Mouse (Mus musculus): Measurements from ENCODE around the gene Psmd12.
"Not testable (repeated sequence)": the region's sequence is repeated elsewhere in the genome, so short reads cannot be mapped to it uniquely, and the experiment has no call there.

Psmd12 gene

GRCm38 (mm10) chr11:107462478-107462877, 16.8 kb upstream of the Psmd12 start:
- DNase-seq (ENCODE audit: low spot score): no peak

GRCm38 (mm10) chr11:107463251-107463681, 16.0 kb upstream of the Psmd12 start:
- no peak for DNase-seq (ENCODE audit: low spot score)

- DNase-seq (ENCODE audit: low spot score): no peak
These were observed 15.1 kb upstream of the Psmd12 start for GRCm38 (mm10) chr11:107464141-107464540.

- no peak for DNase-seq (ENCODE audit: low spot score)
These were observed 14.2 kb upstream of the Psmd12 start for GRCm38 (mm10) chr11:107465041-107465440.

GRCm38 (mm10) chr11:107465969-107466368, 13.3 kb upstream of the Psmd12 start:
- no peak for DNase-seq (ENCODE audit: low spot score)

GRCm38 (mm10) chr11:107466611-107467391, 12.5 kb upstream of the Psmd12 start:
- no peak for DNase-seq (ENCODE audit: low spot score)

DNA sequence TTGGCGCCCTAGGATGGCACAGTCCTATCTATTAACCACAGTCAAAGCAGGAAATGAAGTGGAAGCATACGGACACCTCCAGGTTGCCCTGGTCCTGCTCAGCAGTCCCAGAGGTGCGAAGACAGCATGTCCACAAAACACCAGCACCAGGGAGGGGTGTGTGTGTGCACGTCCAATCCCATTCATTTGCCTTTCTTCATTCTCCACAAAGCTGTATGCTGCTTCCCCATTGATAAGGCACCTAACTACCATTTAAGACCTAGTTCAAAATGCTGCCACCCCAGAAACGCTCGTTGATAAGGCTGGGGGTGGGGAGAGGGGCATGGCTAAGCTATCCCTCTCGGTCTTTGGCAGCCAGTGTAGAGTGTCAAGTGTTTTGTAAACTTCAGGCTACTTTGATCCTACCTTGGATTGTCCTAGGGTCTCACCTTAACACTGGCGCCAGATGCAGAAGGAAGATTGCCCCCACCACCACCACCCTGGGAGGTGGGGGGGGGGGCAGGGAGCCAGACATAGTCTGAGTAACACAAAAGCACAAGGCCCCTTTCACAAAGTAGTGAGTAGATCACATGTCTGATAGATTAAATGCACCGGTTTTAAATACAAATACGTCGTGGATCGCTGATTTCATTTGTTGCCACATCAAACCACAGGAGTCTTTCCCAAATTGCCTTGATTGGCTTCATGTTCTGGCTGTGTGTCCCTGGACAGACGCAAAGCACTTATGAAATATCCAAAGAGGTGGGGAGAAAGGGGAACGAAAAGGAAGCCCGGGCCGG, 10.8 kb upstream of the Psmd12 start:
- DNase-seq (ENCODE audit: low spot score): no peak

DNA sequence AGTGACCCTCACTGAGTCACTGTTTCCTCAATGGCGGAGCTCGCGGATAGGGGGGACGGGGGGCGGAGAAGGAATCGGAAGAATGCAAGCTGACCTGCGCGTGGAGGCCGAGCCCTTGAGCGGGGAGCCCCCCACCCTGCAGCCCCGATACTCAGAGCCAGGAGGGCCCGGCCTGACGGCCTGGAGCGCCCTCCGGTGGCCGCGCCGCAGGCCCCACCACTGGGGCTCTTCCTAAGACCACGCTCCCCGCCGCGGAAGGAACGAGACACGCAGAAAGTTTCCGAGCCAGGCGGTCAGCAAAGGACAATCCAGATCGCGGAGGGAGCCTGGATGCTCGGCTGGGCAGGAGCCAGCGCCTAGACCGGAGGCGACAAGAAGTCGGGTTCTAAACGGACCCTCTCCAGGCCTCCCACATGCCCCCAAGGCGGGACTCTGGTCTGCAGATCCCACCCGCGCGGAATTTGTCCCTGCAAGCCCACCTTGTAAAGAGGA, 10.2 kb upstream of the Psmd12 start:
- DNase-seq (ENCODE audit: low spot score): peak; percentile 69

GRCm38 (mm10) chr11:107469523-107470371, 9.5 kb upstream of the Psmd12 start:
- peak; percentile 55 for DNase-seq (ENCODE audit: low spot score)

GRCm38 (mm10) chr11:107470521-107471041, 8.7 kb upstream of the Psmd12 start, which contains the start of gene Pitpnc1:
Gene Pitpnc1 (minus strand): TSS chr11:107470699.
- DNase-seq (ENCODE audit: low spot score): peak; percentile 88

DNA sequence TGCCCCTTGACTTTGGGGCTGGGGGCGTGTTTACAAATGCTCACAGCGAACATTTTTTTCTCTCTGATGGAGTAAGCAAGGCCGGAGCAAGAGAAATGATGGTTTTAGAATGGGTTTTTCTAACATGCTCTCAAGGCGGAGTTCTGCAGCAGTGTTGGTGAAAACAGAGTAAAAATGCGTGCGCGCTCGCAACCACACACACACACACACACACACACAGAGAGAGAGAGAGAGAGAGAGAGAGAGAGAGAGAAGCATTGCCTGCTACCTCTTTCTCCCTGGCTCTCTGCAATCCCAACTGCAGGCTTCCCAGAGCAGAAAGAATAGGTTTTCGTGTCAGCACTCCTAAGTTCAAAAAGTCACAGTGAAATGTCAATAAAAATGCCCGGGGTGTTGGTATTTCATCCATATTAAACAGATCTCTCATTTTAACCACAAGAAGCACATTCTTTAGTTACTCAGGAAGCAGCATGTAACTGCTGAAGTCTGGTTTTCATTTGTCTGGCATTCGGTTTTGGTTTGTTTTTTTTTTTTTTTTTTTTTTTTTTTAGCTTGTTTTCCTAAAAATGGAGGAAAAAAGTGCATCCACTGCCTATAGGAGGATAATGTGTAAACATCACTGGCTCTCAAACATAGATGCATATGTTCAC, 8.1 kb upstream of the Psmd12 start:
- no peak for DNase-seq (ENCODE audit: low spot score)

DNA sequence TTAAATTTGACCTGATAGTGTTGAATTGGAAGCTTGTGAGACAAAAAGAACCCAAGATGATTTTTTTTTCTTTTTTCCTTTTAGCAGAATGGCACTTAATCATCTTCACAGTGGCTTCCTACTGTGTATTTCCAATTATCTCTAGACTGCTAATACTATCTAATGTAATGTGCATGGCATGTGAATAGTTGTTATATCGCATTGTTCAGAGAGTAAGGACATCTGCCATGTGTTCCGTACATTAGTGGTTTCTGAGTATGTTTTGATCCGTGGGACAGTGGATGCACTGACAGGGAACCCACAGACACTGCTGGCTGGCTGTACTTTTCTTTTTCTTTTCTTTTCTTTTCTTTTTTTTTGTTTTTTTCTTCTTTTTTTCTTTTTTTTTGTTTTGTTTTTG, 7.0 kb upstream of the Psmd12 start:
- DNase-seq (ENCODE audit: low spot score): no peak

- peak; percentile 36 for DNase-seq (ENCODE audit: low spot score)
These were observed 6.0 kb upstream of the Psmd12 start for GRCm38 (mm10) chr11:107473137-107473820.

- DNase-seq (ENCODE audit: low spot score): no peak
These were observed 549 bp downstream of the Psmd12 start for GRCm38 (mm10) chr11:107479862-107480203.

GRCm38 (mm10) chr11:107484341-107484740, 5.1 kb downstream of the Psmd12 start:
- no peak for DNase-seq (ENCODE audit: low spot score)

DNA sequence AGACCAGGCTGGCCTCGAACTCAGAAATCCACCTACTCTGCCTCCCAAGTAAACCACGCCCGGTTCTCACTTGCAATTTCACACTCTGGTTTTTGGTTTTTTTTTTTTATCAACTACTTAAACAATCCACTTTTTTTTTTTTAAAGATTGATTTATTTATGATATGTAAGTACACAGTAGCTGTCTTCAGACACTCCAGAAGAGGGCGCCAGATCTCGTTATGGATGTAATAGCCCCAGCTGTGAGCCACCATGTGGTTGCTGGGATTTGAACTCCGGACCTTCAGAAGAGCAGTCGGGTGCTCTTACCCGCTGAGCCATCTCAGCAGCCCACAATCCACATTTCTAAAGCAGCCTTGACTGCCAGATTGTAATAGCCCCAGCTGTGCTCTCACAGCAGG, 23.5 kb downstream of the Psmd12 start:
- DNase-seq (ENCODE audit: low spot score): no peak

DNA sequence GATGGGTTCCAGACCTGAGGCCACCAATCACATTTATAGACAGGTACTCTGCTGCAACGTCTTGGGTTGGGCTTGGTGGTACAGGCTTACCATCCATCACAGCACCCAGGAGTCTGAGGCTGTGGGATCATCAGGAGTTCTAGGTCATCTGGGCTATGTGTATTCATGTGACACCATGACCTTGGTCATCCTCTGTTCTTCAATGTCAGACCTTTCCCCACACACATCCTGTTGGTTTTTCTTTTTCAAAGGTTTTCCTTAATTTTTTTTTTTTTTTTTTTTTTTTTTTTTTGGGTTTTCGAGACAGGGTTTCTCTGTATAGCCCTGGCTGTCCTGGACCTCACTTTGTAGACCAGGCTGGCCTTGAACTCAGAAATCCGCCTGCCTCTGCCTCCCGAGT, 25.1 kb downstream of the Psmd12 start:
- not testable (repeated sequence) for DNase-seq (ENCODE audit: low spot score)

GRCm38 (mm10) chr11:107506260-107506659, 27.0 kb downstream of the Psmd12 start:
- no peak for DNase-seq (ENCODE audit: low spot score)

- no peak for DNase-seq (ENCODE audit: low spot score)
These were observed 30.5 kb downstream of the Psmd12 start for GRCm38 (mm10) chr11:107509631-107510338.
